Mouse (Mus musculus): ENCODE measurements at regions not wholly inside any gene's neighbourhood (a gene's known extent, or its start where the extent isn't known, plus 50 kb on each side); places are given as distances from the start of the nearest gene placed in this dataset.

DNA sequence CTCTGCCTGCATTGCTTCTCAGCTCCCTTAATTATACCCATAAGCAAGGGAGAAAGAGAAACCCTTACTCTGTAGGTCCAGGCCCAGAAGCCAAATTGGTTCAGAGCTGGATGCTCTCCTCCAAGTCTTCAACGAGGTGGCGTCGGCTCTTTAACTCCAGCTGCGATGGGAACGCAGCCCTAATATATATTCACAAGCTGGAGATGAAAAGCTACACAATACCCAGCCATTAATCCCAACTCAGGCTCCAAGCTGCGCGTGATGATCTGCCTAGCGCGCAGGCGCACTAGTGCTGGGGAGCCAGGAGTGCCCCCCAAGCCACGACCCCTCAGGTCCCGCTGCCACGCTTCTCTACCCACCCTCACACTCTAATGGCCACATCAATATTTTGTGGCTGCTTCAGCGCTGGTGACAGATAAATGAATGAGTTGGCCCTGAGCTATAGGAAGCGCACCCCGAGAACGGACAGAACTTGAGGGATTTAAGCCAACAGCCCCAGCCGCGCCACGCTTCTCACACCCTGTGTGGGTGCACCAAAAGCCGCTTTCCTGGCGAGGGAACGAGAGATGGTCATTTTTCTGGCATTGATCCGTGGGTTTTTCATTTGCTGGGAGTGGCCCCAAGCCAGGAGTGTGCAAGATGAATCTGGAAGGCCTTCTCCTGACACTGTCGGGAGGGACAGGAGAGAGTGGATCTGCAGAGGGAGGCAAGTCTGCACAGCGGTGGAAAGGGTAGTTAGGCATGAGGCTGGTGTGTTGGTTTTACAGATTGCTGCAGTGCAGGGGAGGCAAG is 210.9 kb upstream of the Sdk2 start:
- no peaks in the 10 kb centered on the region for H3K36me3 ChIP-seq (ENCODE audit: control insufficient read depth, insufficient read depth, low read length)
- no peak overlapping the region for H3K27ac ChIP-seq (ENCODE audit: low read length)
- H3K9ac ChIP-seq (ENCODE audit: low read length): no peak overlapping the region
- no peak for ATAC-seq (ENCODE audit: insufficient read depth, low FRiP score)
- no peaks in the 10 kb centered on the region for H3K27me3 ChIP-seq (ENCODE audit: control insufficient read depth, insufficient read depth, low read length)
- no peak overlapping the region for H3K4me2 ChIP-seq (ENCODE audit: low read depth, low read length)
- no peaks in the 10 kb centered on the region for H3K9me3 ChIP-seq (replicated peaks; ENCODE audit: control insufficient read depth, low read length)
- no peaks in the 10 kb centered on the region for H3K4me1 ChIP-seq (ENCODE audit: control insufficient read depth, insufficient read depth, low read length)
- 77% methylated on average over 26 of the region's 26 CpGs for WGBS
- H3K4me3 ChIP-seq (replicated peaks; ENCODE audit: low read length): no peak overlapping the region

DNA sequence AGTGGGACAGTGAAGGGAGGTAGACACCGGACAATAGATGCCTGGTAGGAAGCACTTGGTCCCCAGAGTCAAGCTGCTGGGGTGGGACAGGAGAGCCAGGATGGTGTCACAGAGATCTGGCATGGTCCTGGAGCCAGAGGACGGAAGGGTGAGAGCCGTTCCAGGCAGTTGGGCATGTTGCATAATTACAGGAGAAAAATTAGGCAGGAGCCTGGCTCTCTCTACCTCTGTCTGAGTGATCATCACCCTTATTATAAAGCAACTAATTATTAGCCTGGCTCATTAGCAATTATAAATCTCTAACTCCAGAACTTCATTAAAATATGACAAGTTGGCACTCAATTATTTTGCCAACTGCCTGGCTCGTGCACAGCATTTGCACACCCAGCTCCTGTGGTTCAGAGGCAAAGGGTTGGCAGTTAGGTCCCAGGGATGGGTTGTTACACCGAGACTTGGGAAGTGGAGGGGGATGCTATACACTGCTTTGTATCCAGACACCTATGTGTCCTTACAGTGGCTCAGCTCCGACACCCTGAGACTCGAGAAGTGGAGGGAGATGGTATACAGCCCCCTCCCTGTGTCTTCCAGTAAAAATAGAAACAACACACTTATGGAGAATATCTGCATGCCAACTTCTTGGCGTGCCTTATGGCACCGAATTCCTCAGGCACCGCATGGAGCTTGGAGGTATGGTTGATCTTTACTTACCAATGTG is 203.7 kb upstream of the Sdk2 start:
- H3K27me3 ChIP-seq (ENCODE audit: control insufficient read depth, insufficient read depth, low read length): no peaks in the 10 kb centered on the region

DNA sequence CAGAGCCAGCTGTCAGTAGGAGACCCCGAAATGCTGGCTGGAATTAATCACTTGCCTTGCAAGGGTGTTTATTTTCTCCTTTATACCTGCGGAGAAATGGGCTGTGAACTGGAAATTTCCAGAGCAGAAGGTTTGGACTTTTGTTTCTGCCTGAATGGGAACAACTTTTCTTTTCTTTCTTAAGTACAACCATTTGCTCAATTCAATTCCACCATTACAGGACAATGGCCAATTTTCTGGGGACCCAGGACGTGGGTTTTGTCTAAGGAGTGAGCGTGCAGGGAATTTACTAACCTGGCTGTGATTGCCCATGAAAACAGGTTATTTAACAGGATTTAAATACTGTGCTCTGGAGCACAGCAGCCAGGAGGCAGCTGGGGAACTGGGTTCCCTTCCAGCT is 195.1 kb upstream of the Sdk2 start:
- no peaks in the 10 kb centered on the region for H3K4me1 ChIP-seq (ENCODE audit: control insufficient read depth, insufficient read depth, low read length)
- no peak overlapping the region for H3K4me2 ChIP-seq (ENCODE audit: low read depth, low read length)
- no peak for ATAC-seq (ENCODE audit: insufficient read depth, low FRiP score)
- H3K4me3 ChIP-seq (replicated peaks; ENCODE audit: low read length): no peak overlapping the region
- H3K27ac ChIP-seq (ENCODE audit: low read length): no peak overlapping the region
- H3K36me3 ChIP-seq (ENCODE audit: control insufficient read depth, insufficient read depth, low read length): no peaks in the 10 kb centered on the region
- no peaks in the 10 kb centered on the region for H3K27me3 ChIP-seq (ENCODE audit: control insufficient read depth, insufficient read depth, low read length)
- H3K9ac ChIP-seq (ENCODE audit: low read length): no peak overlapping the region
- WGBS: 50% methylated on average over 4 of the region's 4 CpGs
- no peaks in the 10 kb centered on the region for H3K9me3 ChIP-seq (replicated peaks; ENCODE audit: control insufficient read depth, low read length)

More for the DNA sequence above, 203.7 kb upstream of the Sdk2 start:
- Histone ChIP-seq H3K4me3 (replicated peaks; ENCODE audit: low read length) (no peak overlapping the region), H3K9me3 (replicated peaks; ENCODE audit: control insufficient read depth, low read length) (no peaks in the 10 kb centered on the region), H3K9ac (ENCODE audit: low read length) (no peak overlapping the region), H3K36me3 (ENCODE audit: control insufficient read depth, insufficient read depth, low read length) (no peaks in the 10 kb centered on the region), H3K4me1 (ENCODE audit: control insufficient read depth, insufficient read depth, low read length) (no peaks in the 10 kb centered on the region), H3K4me2 (ENCODE audit: low read depth, low read length) (no peak overlapping the region), H3K27ac (ENCODE audit: low read length) (no peak overlapping the region)
- no peak for ATAC-seq (ENCODE audit: insufficient read depth, low FRiP score)
- 84% methylated on average over 10 of the region's 10 CpGs for WGBS

- no peaks in the 10 kb centered on the region for H3K9me3 ChIP-seq (replicated peaks; ENCODE audit: control insufficient read depth, low read length)
- H3K27ac ChIP-seq (ENCODE audit: low read length): no peak overlapping the region
- no peak overlapping the region for H3K4me3 ChIP-seq (replicated peaks; ENCODE audit: low read length)
- WGBS: 86% methylated on average over 9 of the region's 9 CpGs
- no peak overlapping the region for H3K4me2 ChIP-seq (ENCODE audit: low read depth, low read length)
- no peak for ATAC-seq (ENCODE audit: insufficient read depth, low FRiP score)
- no peaks in the 10 kb centered on the region for H3K27me3 ChIP-seq (ENCODE audit: control insufficient read depth, insufficient read depth, low read length)
- H3K9ac ChIP-seq (ENCODE audit: low read length): no peak overlapping the region
- H3K4me1 ChIP-seq (ENCODE audit: control insufficient read depth, insufficient read depth, low read length): no peaks in the 10 kb centered on the region
- no peaks in the 10 kb centered on the region for H3K36me3 ChIP-seq (ENCODE audit: control insufficient read depth, insufficient read depth, low read length)
Measured at GRCm38 (mm10) chr11:114258218-114258617, 191.4 kb upstream of the Sdk2 start.

- no peak overlapping the region for H3K4me2 ChIP-seq (ENCODE audit: low read depth, low read length)
- WGBS: 37% methylated on average over 6 of the region's 6 CpGs
- ATAC-seq (ENCODE audit: insufficient read depth, low FRiP score): no peak
Measured at GRCm38 (mm10) chr11:114257756-114258155, 190.9 kb upstream of the Sdk2 start.

DNA sequence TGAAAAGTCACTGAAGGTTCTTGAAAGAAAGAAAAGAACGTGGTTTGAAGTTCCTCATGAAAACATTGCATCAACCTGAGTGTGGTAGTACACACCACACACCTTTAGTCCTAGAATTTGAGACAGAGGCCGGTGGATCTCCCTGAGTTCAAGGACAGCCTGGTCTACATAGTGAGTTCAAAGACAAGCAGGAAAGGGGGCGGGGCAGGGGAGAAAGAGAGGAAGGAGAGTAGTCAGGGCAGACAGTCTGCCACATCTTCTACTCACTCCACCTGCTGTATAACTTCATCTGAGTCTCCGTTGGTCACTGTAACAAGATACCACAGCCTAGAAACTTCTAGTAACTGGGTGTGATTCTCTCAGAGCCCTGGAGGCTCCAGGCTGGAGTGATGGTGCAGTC is 190.2 kb upstream of the Sdk2 start:
- Histone ChIP-seq H3K4me3 (replicated peaks; ENCODE audit: low read length) (no peak overlapping the region), H3K27me3 (ENCODE audit: control insufficient read depth, insufficient read depth, low read length) (no peaks in the 10 kb centered on the region), H3K4me2 (ENCODE audit: low read depth, low read length) (no peak overlapping the region), H3K9me3 (replicated peaks; ENCODE audit: control insufficient read depth, low read length) (no peaks in the 10 kb centered on the region), H3K36me3 (ENCODE audit: control insufficient read depth, insufficient read depth, low read length) (no peaks in the 10 kb centered on the region), H3K9ac (ENCODE audit: low read length) (no peak overlapping the region), H3K4me1 (ENCODE audit: control insufficient read depth, insufficient read depth, low read length) (no peaks in the 10 kb centered on the region), H3K27ac (ENCODE audit: low read length) (no peak overlapping the region)
- WGBS: 67% methylated on average over 4 of the region's 4 CpGs
- ATAC-seq (ENCODE audit: insufficient read depth, low FRiP score): no peak

More at GRCm38 (mm10) chr11:114257756-114258155, 190.9 kb upstream of the Sdk2 start:
- H3K27me3 ChIP-seq (ENCODE audit: control insufficient read depth, insufficient read depth, low read length): no peaks in the 10 kb centered on the region
- no peak overlapping the region for H3K9ac ChIP-seq (ENCODE audit: low read length)
- no peak overlapping the region for H3K27ac ChIP-seq (ENCODE audit: low read length)
- H3K4me3 ChIP-seq (replicated peaks; ENCODE audit: low read length): no peak overlapping the region
- no peaks in the 10 kb centered on the region for H3K36me3 ChIP-seq (ENCODE audit: control insufficient read depth, insufficient read depth, low read length)
- H3K4me1 ChIP-seq (ENCODE audit: control insufficient read depth, insufficient read depth, low read length): no peaks in the 10 kb centered on the region
- no peaks in the 10 kb centered on the region for H3K9me3 ChIP-seq (replicated peaks; ENCODE audit: control insufficient read depth, low read length)

DNA sequence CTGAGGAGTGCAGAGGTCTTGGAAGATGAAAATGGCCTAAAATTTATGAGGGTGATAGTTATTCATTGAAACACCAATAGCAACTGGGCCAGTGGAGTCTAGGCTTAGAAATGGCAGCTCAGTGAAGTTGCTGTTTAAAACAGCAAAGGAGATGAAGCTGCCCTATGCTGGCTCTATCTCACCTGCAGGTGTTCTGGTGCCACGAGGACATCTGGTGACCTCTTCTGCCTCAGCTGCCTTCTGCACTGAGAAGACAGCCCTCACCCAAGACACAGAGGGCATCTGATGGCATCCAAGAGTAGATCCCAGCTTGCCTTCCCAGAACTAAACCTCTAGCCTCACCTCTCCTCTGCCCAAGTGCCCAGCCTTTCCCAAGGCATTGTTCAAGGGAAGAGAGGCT is 187.5 kb upstream of the Sdk2 start:
- Histone ChIP-seq H3K27me3 (ENCODE audit: control insufficient read depth, insufficient read depth, low read length) (no peaks in the 10 kb centered on the region), H3K27ac (ENCODE audit: low read length) (no peak overlapping the region), H3K4me2 (ENCODE audit: low read depth, low read length) (no peak overlapping the region), H3K36me3 (ENCODE audit: control insufficient read depth, insufficient read depth, low read length) (no peaks in the 10 kb centered on the region), H3K4me1 (ENCODE audit: control insufficient read depth, insufficient read depth, low read length) (no peaks in the 10 kb centered on the region), H3K9me3 (replicated peaks; ENCODE audit: control insufficient read depth, low read length) (no peaks in the 10 kb centered on the region), H3K9ac (ENCODE audit: low read length) (no peak overlapping the region), H3K4me3 (replicated peaks; ENCODE audit: low read length) (no peak overlapping the region)
- ATAC-seq (ENCODE audit: insufficient read depth, low FRiP score): no peak
- 75% methylated on average over 1 of the region's 1 CpGs for WGBS

DNA sequence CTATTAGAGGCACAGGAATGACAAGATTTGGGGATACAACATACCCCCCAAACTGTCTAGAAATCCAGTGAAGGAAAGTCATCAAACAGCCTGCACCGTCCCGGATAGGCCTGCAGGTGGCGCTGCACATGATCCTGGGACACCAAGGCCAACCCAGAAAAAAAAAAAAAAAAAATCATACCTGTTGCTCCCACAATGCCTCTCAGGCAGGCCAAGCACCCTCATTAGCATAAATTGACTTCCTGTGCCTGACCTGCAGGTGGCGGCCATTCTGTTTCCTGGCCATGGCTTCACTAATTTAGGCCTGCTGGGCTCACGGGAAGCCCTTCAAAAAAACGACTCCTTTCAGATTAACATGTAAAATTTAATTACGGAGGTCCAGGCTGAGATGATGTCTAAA is 184.8 kb upstream of the Sdk2 start:
- 82% methylated on average over 7 of the region's 7 CpGs for WGBS
- Histone ChIP-seq H3K27ac (ENCODE audit: low read length) (no peak overlapping the region), H3K36me3 (ENCODE audit: control insufficient read depth, insufficient read depth, low read length) (no peaks in the 10 kb centered on the region), H3K4me3 (replicated peaks; ENCODE audit: low read length) (no peak overlapping the region), H3K4me1 (ENCODE audit: control insufficient read depth, insufficient read depth, low read length) (0 out of 2 replicates have a peak, but pooled peaks cover 2% of the 10 kb centered on the region), H3K9me3 (replicated peaks; ENCODE audit: control insufficient read depth, low read length) (no peaks in the 10 kb centered on the region), H3K4me2 (ENCODE audit: low read depth, low read length) (no peak overlapping the region), H3K27me3 (ENCODE audit: control insufficient read depth, insufficient read depth, low read length) (no peaks in the 10 kb centered on the region), H3K9ac (ENCODE audit: low read length) (no peak overlapping the region)
- ATAC-seq (ENCODE audit: insufficient read depth, low FRiP score): no peak

DNA sequence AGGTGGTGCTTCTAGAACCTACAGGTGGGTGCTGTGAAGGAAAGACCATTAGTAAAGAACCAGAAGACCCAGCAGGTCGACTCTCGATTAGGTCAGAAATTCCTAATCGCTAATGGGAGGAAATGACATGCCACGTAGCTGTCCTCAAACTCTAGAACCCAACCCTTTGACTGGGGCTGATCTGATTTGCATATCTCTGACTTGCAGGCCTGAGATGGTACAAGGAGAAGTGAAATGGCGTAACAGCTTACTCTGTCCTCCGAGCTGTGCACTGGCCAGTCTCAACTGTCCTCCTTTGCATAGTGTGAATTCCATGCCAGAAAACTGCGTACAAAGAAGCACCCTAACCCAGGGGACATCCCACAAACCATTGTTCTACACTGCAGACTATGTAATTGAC is 182.4 kb upstream of the Sdk2 start:
- Histone ChIP-seq H3K27me3 (ENCODE audit: control insufficient read depth, insufficient read depth, low read length) (no peaks in the 10 kb centered on the region), H3K4me3 (replicated peaks; ENCODE audit: low read length) (no peak overlapping the region), H3K27ac (ENCODE audit: low read length) (no peak overlapping the region), H3K4me2 (ENCODE audit: low read depth, low read length) (no peak overlapping the region), H3K36me3 (ENCODE audit: control insufficient read depth, insufficient read depth, low read length) (no peaks in the 10 kb centered on the region), H3K9me3 (replicated peaks; ENCODE audit: control insufficient read depth, low read length) (no peaks in the 10 kb centered on the region), H3K9ac (ENCODE audit: low read length) (no peak overlapping the region), H3K4me1 (ENCODE audit: control insufficient read depth, insufficient read depth, low read length) (0 out of 2 replicates have a peak, but pooled peaks cover 2% of the 10 kb centered on the region)
- no peak for ATAC-seq (ENCODE audit: insufficient read depth, low FRiP score)
- WGBS: 80% methylated on average over 7 of the region's 7 CpGs

Data from stomach, embryonic 16.5 days (tissue).